Mouse (Mus musculus) gastrocnemius, adult 2 months (tissue): ENCODE data around the gene Rundc3a. TPM values are rescaled to one million over a fixed set of nuclear protein-coding genes. Genes with fewer than 3 reads are reported as not detected.

Source experiments
- DNase-seq: peaks from one replicate; pipeline ENCODE4 v3.0.0; 2022
- H3K27ac ChIP-seq: fragments of 200-600 bp; 2 replicates; pipeline ENCODE4 v1.8.1; 2022; ENCODE audit warnings: mild to moderate bottlenecking
- H3K4me3 ChIP-seq: fragments of 200-600 bp; 2 replicates; pipeline ENCODE4 v1.8.1; 2022; ENCODE audit warnings: mild to moderate bottlenecking, moderate library complexity
- CTCF ChIP-seq: fragments of 200-600 bp; IDR thresholded peaks from 2 replicates; pipeline ENCODE4 v1.8.1; 2022; ENCODE audit warnings: antibody characterized with exemption, mild to moderate bottlenecking, moderate library complexity
- intact Hi-C: fragments of 180-260 bp; cut with DNase I; formaldehyde crosslinking; loops from one replicate; pipeline ENCODE4 v1.15.1; 2025
- long read RNA-seq, 2 experiments: library from polyadenylated mRNA; stranded (forward); transcript quantifications; one replicate each; pipeline ENCODE4 v2.0.0; 2021
- total RNA-seq, 2 experiments: library from RNA; stranded (reverse); gene quantifications; 2 replicates each; pipeline ENCODE4 v1.2.3; 2021

Rundc3a gene
- total RNA-seq, result not detected
- long read RNA-seq, experiment 1, result 0 reads
- long read RNA-seq, experiment 2, result 0 reads

- Histone ChIP-seq H3K27ac (no peak within 1 kb of the TSS), H3K4me3 (peak within 1 kb of the TSS; percentile 61)
- intact Hi-C loops, result no loop called here
- peak; percentile 82 for DNase-seq
- TF ChIP-seq CTCF, result no peak
Observed at GRCm38 (mm10) chr11:102393238-102393634, at the start of gene Rundc3a. Gene Rundc3a, plus strand, starts transcription at chr11:102393403.

GRCm38 (mm10) chr11:102344458-102344857 is 48.7 kb upstream of the Rundc3a start:
- intact Hi-C loops, result no loop called here
- no peak for TF ChIP-seq CTCF
- Histone ChIP-seq H3K4me3 (no peak overlapping the region), H3K27ac (no peak overlapping the region)
- no peak for DNase-seq

GRCm38 (mm10) chr11:102346926-102347325 is 46.3 kb upstream of the Rundc3a start:
- no peak for DNase-seq
- intact Hi-C loops, result no loop called here
- no peak for TF ChIP-seq CTCF
- Histone ChIP-seq H3K4me3 (no peak overlapping the region), H3K27ac (no peak overlapping the region)

GRCm38 (mm10) chr11:102347683-102348082 is 45.5 kb upstream of the Rundc3a start:
- TF ChIP-seq CTCF, result no peak
- DNase-seq, result no peak
- no peak overlapping the region for H3K4me3 ChIP-seq
- H3K27ac ChIP-seq, result no peak overlapping the region
- intact Hi-C loops, result no loop called here

GRCm38 (mm10) chr11:102348101-102348585 is 45.1 kb upstream of the Rundc3a start:
- no peak overlapping the region for H3K4me3 ChIP-seq
- TF ChIP-seq CTCF, result no peak
- no peak overlapping the region for H3K27ac ChIP-seq
- intact Hi-C loops, result no loop called here
- no peak for DNase-seq

- intact Hi-C loops, result no loop called here
- Histone ChIP-seq H3K4me3 (no peak overlapping the region), H3K27ac (no peak overlapping the region)
- no peak for TF ChIP-seq CTCF
- DNase-seq, result no peak
Observed at GRCm38 (mm10) chr11:102348771-102349170, 44.4 kb upstream of the Rundc3a start.

- intact Hi-C loops, result no loop called here
- DNase-seq, result no peak
- no peak overlapping the region for H3K27ac ChIP-seq
- no peak for TF ChIP-seq CTCF
- H3K4me3 ChIP-seq, result no peak overlapping the region
Observed at GRCm38 (mm10) chr11:102349189-102349954, 43.8 kb upstream of the Rundc3a start.

- Histone ChIP-seq H3K27ac (no peak overlapping the region), H3K4me3 (no peak overlapping the region)
- intact Hi-C loops, result no loop called here
- DNase-seq, result no peak
- no peak for TF ChIP-seq CTCF
Observed at GRCm38 (mm10) chr11:102350416-102350815, 42.8 kb upstream of the Rundc3a start.

- no peak overlapping the region for H3K4me3 ChIP-seq
- H3K27ac ChIP-seq, result no peak overlapping the region
- no peak for DNase-seq
- intact Hi-C loops, result no loop called here
- TF ChIP-seq CTCF, result no peak
Observed at GRCm38 (mm10) chr11:102350981-102351523, 42.2 kb upstream of the Rundc3a start.

- H3K4me3 ChIP-seq, result no peak overlapping the region
- DNase-seq, result no peak
- no peak overlapping the region for H3K27ac ChIP-seq
- intact Hi-C loops, result no loop called here
- TF ChIP-seq CTCF, result no peak
Observed at GRCm38 (mm10) chr11:102352378-102352777, 40.8 kb upstream of the Rundc3a start.

- TF ChIP-seq CTCF, result no peak
- no peak overlapping the region for H3K4me3 ChIP-seq
- no peak for DNase-seq
- no peak overlapping the region for H3K27ac ChIP-seq
- intact Hi-C loops, result no loop called here
Observed at GRCm38 (mm10) chr11:102353021-102353431, 40.2 kb upstream of the Rundc3a start.

GRCm38 (mm10) chr11:102355501-102355900 is 37.7 kb upstream of the Rundc3a start:
- Histone ChIP-seq H3K27ac (no peak overlapping the region), H3K4me3 (no peak overlapping the region)
- intact Hi-C loops, result no loop called here
- no peak for TF ChIP-seq CTCF
- DNase-seq, result peak; percentile 2

GRCm38 (mm10) chr11:102356190-102356589 is 37.0 kb upstream of the Rundc3a start:
- H3K27ac ChIP-seq, result no peak overlapping the region
- DNase-seq, result peak; percentile 3
- intact Hi-C loops, result no loop called here
- no peak overlapping the region for H3K4me3 ChIP-seq
- no peak for TF ChIP-seq CTCF
